Mouse (Mus musculus) G1E (cell line): ENCODE measurements around the gene Flna. TPM values are rescaled to one million over a fixed set of nuclear protein-coding genes. Genes with fewer than 3 reads are reported as not detected.

Experiments used
- ATAC-seq: 2 replicates; pipeline ENCODE4 v1.8.0; 2016; ENCODE audit warnings: mild to moderate bottlenecking; ENCODE audit not compliant: insufficient number of reproducible peaks, poor library complexity, low FRiP score, severe bottlenecking; ENCODE audit errors: extremely low read depth
- DNase-seq: peaks from one replicate; pipeline ENCODE4 v3.0.0; 2012; ENCODE audit warnings: low spot score
- H3K27me3 ChIP-seq: 2 replicates; pipeline ENCODE4 v1.6.1; 2012; ENCODE audit warnings: mild to moderate bottlenecking, low read length, inconsistent platforms; ENCODE audit not compliant: insufficient read depth
- H3K36me3 ChIP-seq: replicated peaks from 2 replicates; pipeline ENCODE3; 2012; ENCODE audit warnings: mild to moderate bottlenecking, inconsistent platforms
- H3K4me1 ChIP-seq: 2 replicates; pipeline ENCODE4 v1.6.1; 2012; ENCODE audit warnings: low read depth, low read length, inconsistent platforms, mixed read lengths; ENCODE audit not compliant: insufficient read depth
- H3K4me3 ChIP-seq: 2 replicates; pipeline ENCODE4 v1.5.1; 2012; ENCODE audit warnings: low read depth, mild to moderate bottlenecking, inconsistent platforms, low read length, moderate library complexity, mixed read lengths
- H3K9me3 ChIP-seq: replicated peaks from 2 replicates; pipeline ENCODE4 v1.6.1; 2012; ENCODE audit warnings: inconsistent platforms
- CTCF ChIP-seq: IDR thresholded peaks from 2 replicates; pipeline ENCODE4 v1.5.1; 2012; ENCODE audit warnings: low read depth, low read length, inconsistent platforms, mixed read lengths
- GATA1 ChIP-seq: IDR thresholded peaks from 2 replicates; pipeline ENCODE4 v1.6.1; 2012; ENCODE audit warnings: borderline replicate concordance, low read length, inconsistent platforms, mixed read lengths
- GATA2 ChIP-seq: IDR thresholded peaks from 2 replicates; pipeline ENCODE4 v1.6.1; 2012; ENCODE audit warnings: low read depth, low read length, inconsistent platforms, borderline replicate concordance
- POLR2AphosphoS5 ChIP-seq: IDR thresholded peaks from 2 replicates; pipeline ENCODE4 v1.6.1; 2012; ENCODE audit warnings: low read depth, low read length, inconsistent platforms; ENCODE audit not compliant: insufficient replicate concordance
- TAL1 ChIP-seq: conservative IDR thresholded peaks from 2 replicates; pipeline ENCODE4 v1.6.1; 2012; ENCODE audit warnings: low read depth, low read length, inconsistent platforms, mixed read lengths
- polyA plus RNA-seq: library from polyadenylated mRNA; stranded (reverse); fragments of >175 nt; gene quantifications from 2 replicates; pipeline ENCODE4 v1.2.3, GENCODE M21; 2012
- total RNA-seq, 2 experiments: library from RNA; stranded (forward) in 1 of 2; stranded (reverse) in 1 of 2; fragments of 200-1000 nt in 1 of 2; fragments of >200 nt in 1 of 2; fragmentation: Nextera tagmentation in 1 of 2; gene quantifications; 2 replicates each; pipeline ENCODE4 v1.2.3; 2014 to 2017

Flna gene
- total and polyA plus RNA-seq, 3 experiments = 47.1 to 172 (median 91.2) TPM

DNA sequence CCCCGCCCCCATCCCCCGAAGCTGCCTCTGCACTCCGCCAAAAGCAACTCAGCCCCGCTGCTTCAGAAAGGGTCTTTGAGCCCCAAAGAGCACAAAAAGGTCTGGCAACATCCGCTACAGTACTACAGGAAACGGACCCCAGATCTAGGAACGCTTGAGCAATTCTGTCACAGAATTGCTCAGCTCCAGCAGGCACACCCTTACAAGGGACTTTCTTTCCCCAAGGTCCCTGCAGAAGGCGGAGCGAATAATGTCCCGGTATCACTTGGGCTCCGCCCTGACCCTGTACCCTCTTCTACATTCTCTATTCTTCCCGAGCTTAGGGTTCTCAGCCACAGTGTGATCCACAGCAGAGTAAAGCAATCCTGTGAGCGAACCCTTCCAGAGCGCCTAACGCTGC lies 2.9 kb downstream of the Flna start:
- ATAC-seq = no peak
- Histone ChIP-seq H3K9me3 (no peaks in the 10 kb centered on the region), H3K4me3 (peak overlapping the region; percentile 77), H3K36me3 (peaks cover 15% of the 10 kb centered on the region), H3K27me3 (no peaks in the 10 kb centered on the region), H3K4me1 (peaks cover 49% of the 10 kb centered on the region)
- TF ChIP-seq POLR2AphosphoS5 (no peak), TAL1 (no peak), GATA2 (no peak), CTCF (no peak), GATA1 (no peak)
- no peak for DNase-seq

- peaks cover 19% of the 10 kb centered on the region for H3K36me3 ChIP-seq
- ATAC-seq (peak; percentile 65), DNase-seq (peak; percentile 41)
- H3K9me3 ChIP-seq = no peaks in the 10 kb centered on the region
- no peaks in the 10 kb centered on the region for H3K27me3 ChIP-seq
- H3K4me3 ChIP-seq = peak overlapping the region; percentile 77
- TF ChIP-seq GATA2 (no peak), POLR2AphosphoS5 (peak; percentile 59; the same call in 1 of the 2 replicates), TAL1 (no peak), GATA1 (no peak), CTCF (no peak)
- peaks cover 53% of the 10 kb centered on the region for H3K4me1 ChIP-seq
Measured at GRCm38 (mm10) chrX:74246213-74246681, 3.4 kb downstream of the Flna start.

GRCm38 (mm10) chrX:74245687-74246086 lies 3.9 kb downstream of the Flna start:
- Histone ChIP-seq H3K9me3 (no peaks in the 10 kb centered on the region), H3K4me3 (peak overlapping the region; percentile 77), H3K36me3 (peaks cover 25% of the 10 kb centered on the region), H3K4me1 (peaks cover 59% of the 10 kb centered on the region), H3K27me3 (no peaks in the 10 kb centered on the region)
- DNase-seq = peak; percentile 37
- TF ChIP-seq TAL1 (no peak), POLR2AphosphoS5 (no peak), CTCF (no peak), GATA1 (no peak), GATA2 (no peak)
- no peak for ATAC-seq

- Histone ChIP-seq H3K4me1 (peaks cover 62% of the 10 kb centered on the region), H3K9me3 (no peaks in the 10 kb centered on the region), H3K36me3 (peaks cover 31% of the 10 kb centered on the region), H3K4me3 (peak overlapping the region; percentile 77), H3K27me3 (no peaks in the 10 kb centered on the region)
- no peak for TF ChIP-seq GATA2
- TF ChIP-seq CTCF = no peak
- TF ChIP-seq POLR2AphosphoS5 = no peak
- TF ChIP-seq GATA1 = no peak
- no peak for TF ChIP-seq TAL1
- DNase-seq = no peak
- ATAC-seq = no peak
Measured at GRCm38 (mm10) chrX:74245107-74245506, 4.5 kb downstream of the Flna start.

- peak; percentile 35 for DNase-seq
Measured at GRCm38 (mm10) chrX:74244614-74245083, 5.0 kb downstream of the Flna start.

DNA sequence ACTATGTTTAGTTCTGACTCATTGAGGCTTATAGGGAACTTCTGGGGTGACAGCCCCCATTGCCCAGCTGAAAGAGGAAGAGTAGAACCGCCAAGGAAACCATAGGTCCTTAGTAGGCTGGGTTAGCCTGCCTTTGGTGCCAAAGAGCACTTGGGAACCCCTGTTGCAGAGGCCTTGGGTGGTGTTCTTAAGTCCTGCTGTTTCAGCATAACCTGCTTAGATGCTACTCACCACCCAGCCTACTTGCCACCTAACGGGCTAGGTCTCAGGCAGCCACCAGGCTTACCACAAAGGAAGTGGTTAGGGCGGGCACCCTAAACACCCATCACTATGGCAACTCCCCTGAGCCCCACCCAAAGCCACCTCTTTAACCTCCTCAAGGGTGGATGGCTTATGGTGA lies 5.8 kb downstream of the Flna start:
- H3K9me3 ChIP-seq = no peaks in the 10 kb centered on the region
- peak; percentile 81 for DNase-seq
- TF ChIP-seq CTCF = no peak
- TF ChIP-seq POLR2AphosphoS5 = no peak
- TF ChIP-seq TAL1 = no peak
- TF ChIP-seq GATA1 = no peak
- no peak for TF ChIP-seq GATA2

More at GRCm38 (mm10) chrX:74244614-74245083, 5.0 kb downstream of the Flna start:
- H3K4me1 ChIP-seq = peaks cover 63% of the 10 kb centered on the region
- ATAC-seq = peak; percentile 10; the same call in 1 of the 2 replicates
- peak overlapping the region; percentile 77 for H3K4me3 ChIP-seq
- TF ChIP-seq GATA1 = no peak
- no peak for TF ChIP-seq GATA2
- H3K36me3 ChIP-seq = peaks cover 35% of the 10 kb centered on the region
- H3K27me3 ChIP-seq = no peaks in the 10 kb centered on the region
- no peaks in the 10 kb centered on the region for H3K9me3 ChIP-seq

GRCm38 (mm10) chrX:74243396-74243795 lies 6.2 kb downstream of the Flna start:
- peaks cover 60% of the 10 kb centered on the region for H3K4me1 ChIP-seq
- no peak for ATAC-seq
- H3K9me3 ChIP-seq = no peaks in the 10 kb centered on the region
- peak; percentile 12 for DNase-seq
- H3K27me3 ChIP-seq = no peaks in the 10 kb centered on the region
- TF ChIP-seq GATA1 = no peak
- no peak for TF ChIP-seq CTCF
- H3K4me3 ChIP-seq = peak overlapping the region; percentile 77; the same call in 1 of the 2 replicates
- peaks cover 48% of the 10 kb centered on the region for H3K36me3 ChIP-seq

More for the DNA sequence above, 5.8 kb downstream of the Flna start:
- peak; percentile 75 for ATAC-seq
- Histone ChIP-seq H3K4me3 (peak overlapping the region; percentile 77; the same call in 1 of the 2 replicates), H3K36me3 (peaks cover 44% of the 10 kb centered on the region), H3K4me1 (peaks cover 62% of the 10 kb centered on the region), H3K27me3 (no peaks in the 10 kb centered on the region)
